Comparison of ENCODE assay signal across 24 mouse cellular contexts in the genomic region with DNA sequence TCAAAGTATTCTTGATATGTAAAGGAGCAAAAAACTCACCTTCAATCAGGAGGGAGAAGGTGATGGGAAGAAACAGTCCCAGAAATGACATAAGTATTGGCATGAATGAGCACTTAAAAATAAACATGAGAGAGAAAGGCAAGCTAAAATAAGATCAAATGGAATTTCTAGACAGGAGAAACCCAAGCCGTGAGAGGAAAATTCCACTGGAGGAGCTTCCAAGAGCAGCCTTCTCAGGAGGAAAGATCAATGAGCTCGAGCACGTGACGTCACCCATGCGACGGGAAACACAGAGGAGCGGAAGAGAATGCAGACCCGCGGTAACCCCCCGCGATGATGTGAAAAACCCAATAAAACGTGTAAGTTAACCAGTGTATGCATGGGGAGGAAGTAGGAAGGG.
A peak's percentile ranks its signal among the peaks of the same experiment; 100 is the strongest.
DNase-seq lines count a peak whose midpoint lies in the region; ATAC-seq lines count a peak whose summit lies in the region.
"Had no signal": no experiment of that assay in that cellular context is flagged by ENCODE, and none has a peak within 500 bp of the region (broad histone marks: within the 10 kb centered on the region; RNA-seq: fewer than 3 reads in every experiment).

No protein-coding gene starts in this region.

- no peaks in the 10 kb centered on the region for H3K4me1 ChIP-seq in heart, embryonic 11.5 days (ENCODE audit: control insufficient read depth, insufficient read depth, low read length)
- no peaks in the 10 kb centered on the region for H3K4me1 ChIP-seq in heart, embryonic 12.5 days (replicated peaks)
- H3K4me1 ChIP-seq: forebrain, embryonic 12.5 days; heart, embryonic 10.5 days; hindbrain, embryonic 12.5 days; megakaryocyte, embryonic 14.5 days had no signal

- no peak for ATAC-seq in heart, embryonic 11.5 days (replicated peaks; ENCODE audit: insufficient number of reproducible peaks, low FRiP score, low TSS enrichment)
- ATAC-seq in heart, embryonic 12.5 days (ENCODE audit: insufficient number of reproducible peaks, low FRiP score): no peak
- ATAC-seq: activated CD4-positive, CD25-positive, alpha-beta regulatory T cell, adult 4 months; CD4-positive, CD25-positive, alpha-beta regulatory T cell, adult 4 months; lung, postnatal 0 days; Patski had no signal

- H3K27me3 ChIP-seq in heart, embryonic 11.5 days (ENCODE audit: control insufficient read depth, insufficient read depth, low read length): no peaks in the 10 kb centered on the region
- H3K27me3 ChIP-seq in heart, embryonic 12.5 days (replicated peaks): no peaks in the 10 kb centered on the region
- H3K27me3 ChIP-seq: forebrain, embryonic 12.5 days; hindbrain, embryonic 12.5 days; megakaryocyte, embryonic 14.5 days; neural tube, embryonic 13.5 days; Patski had no signal

- H3K27ac ChIP-seq in heart, embryonic 11.5 days (ENCODE audit: low read depth, low read length): no peak overlapping the region
- no peak overlapping the region for H3K27ac ChIP-seq in heart, embryonic 12.5 days (ENCODE audit: poor library complexity, severe bottlenecking)
- H3K27ac ChIP-seq: forebrain, embryonic 12.5 days; heart, embryonic 10.5 days; hindbrain, embryonic 12.5 days; layer of hippocampus, adult 2 months; neural tube, embryonic 13.5 days had no signal

- intact Hi-C loops in left cerebral cortex, postnatal 36 days (cut with DNase I): no loop called here

- WGBS in heart, embryonic 11.5 days (ENCODE audit: insufficient replicate concordance): 72% methylated on average over 12 of the region's 12 CpGs
- 78% methylated on average over 12 of the region's 12 CpGs for WGBS in heart, embryonic 12.5 days

- H3K9ac ChIP-seq in heart, embryonic 11.5 days (ENCODE audit: low read depth, low read length): no peak overlapping the region
- no peak overlapping the region for H3K9ac ChIP-seq in heart, embryonic 12.5 days
- H3K9ac ChIP-seq: forebrain, embryonic 12.5 days; hindbrain, embryonic 12.5 days; neural tube, embryonic 13.5 days had no signal

- no peak overlapping the region for H3K4me2 ChIP-seq in heart, embryonic 11.5 days
- H3K4me2 ChIP-seq in heart, embryonic 12.5 days: no peak overlapping the region
- H3K4me2 ChIP-seq: forebrain, embryonic 12.5 days; hindbrain, embryonic 12.5 days; neural tube, embryonic 13.5 days had no signal

- DNase-seq in adrenal gland, adult 8-10 months: peak; percentile 19
- no peak for DNase-seq in adrenal gland, postnatal 14 days
- DNase-seq in heart, adult 11 months: peak; percentile 55
- peak; percentile 76 for DNase-seq in brain, adult 2 months (ENCODE audit: low read depth, low spot score)
- peak; percentile 17 to 25 for DNase-seq in left cerebral cortex, postnatal 36 days (ENCODE audit: low spot score in 2 of 2)
- no peak for DNase-seq in urinary bladder, postnatal 25 days (ENCODE audit: low spot score)
- DNase-seq: cerebellum, adult 9-10 months; heart, postnatal 14 days; kidney, adult 8-10 months; kidney, postnatal 14 days; liver; midbrain, embryonic 14.5 days had no signal

- no peak overlapping the region for H3K4me3 ChIP-seq in heart, embryonic 11.5 days (ENCODE audit: low read depth, low read length)
- H3K4me3 ChIP-seq in heart, embryonic 12.5 days: no peak overlapping the region
- H3K4me3 ChIP-seq: forebrain, embryonic 12.5 days; heart, embryonic 10.5 days; hindbrain, embryonic 12.5 days; layer of hippocampus, adult 2 months; megakaryocyte, embryonic 14.5 days; neural tube, embryonic 13.5 days had no signal

- H3K36me3 ChIP-seq in heart, embryonic 11.5 days (ENCODE audit: control insufficient read depth, insufficient read depth, low read length): no peaks in the 10 kb centered on the region
- H3K36me3 ChIP-seq in heart, embryonic 12.5 days: no peaks in the 10 kb centered on the region
- H3K36me3 ChIP-seq: forebrain, embryonic 12.5 days; heart, embryonic 10.5 days; hindbrain, embryonic 12.5 days; neural tube, embryonic 13.5 days had no signal

- no peaks in the 10 kb centered on the region for H3K9me3 ChIP-seq in heart, embryonic 11.5 days (replicated peaks; ENCODE audit: control insufficient read depth, low read length)
- H3K9me3 ChIP-seq in heart, embryonic 12.5 days (replicated peaks): 0 out of 2 replicates have a peak, but pooled peaks cover 2% of the 10 kb centered on the region
- H3K9me3 ChIP-seq: forebrain, embryonic 12.5 days; heart, embryonic 10.5 days; hindbrain, embryonic 12.5 days; neural tube, embryonic 13.5 days had no signal

Comparison
In these comparisons a context has a peak if more than half of its experiments do, and no peak if none do; other contexts are left out.
1. DNase-seq: peak in adrenal gland, adult 8-10 months (single experiment), heart, adult 11 months (single experiment), brain, adult 2 months (single experiment) and left cerebral cortex, postnatal 36 days (2 of 2); none in adrenal gland, postnatal 14 days (single experiment) and urinary bladder, postnatal 25 days (single experiment).